Mouse (Mus musculus) myocyte (in vitro differentiated cells): ENCODE results near the gene Asmt. TPM values are rescaled to one million over a fixed set of nuclear protein-coding genes. Genes with fewer than 3 reads are reported as not detected.

ENCODE experiments used
- H3K27me3 ChIP-seq: one replicate; pipeline ENCODE4 v1.6.1; 2011; ENCODE audit not compliant: control insufficient read depth, insufficient read depth, insufficient read length
- H3K36me3 ChIP-seq: one replicate; pipeline ENCODE4 v1.6.1; 2011; ENCODE audit not compliant: control insufficient read depth, insufficient read depth
- H3K4me2 ChIP-seq: one replicate; pipeline ENCODE4 v1.6.1; 2011; ENCODE audit warnings: low read depth, control low read depth
- H3K4me3 ChIP-seq: one replicate; pipeline ENCODE4 v1.5.1; 2011; ENCODE audit warnings: mild to moderate bottlenecking, control low read depth, moderate library complexity
- H3K79me2 ChIP-seq: one replicate; pipeline ENCODE4 v1.6.1; 2011; ENCODE audit not compliant: control insufficient read depth, insufficient read depth
- H3ac ChIP-seq: one replicate; pipeline ENCODE4 v1.6.1; 2011; ENCODE audit not compliant: control insufficient read depth, insufficient read length
- CEBPB ChIP-seq: IDR thresholded peaks from 2 replicates; pipeline ENCODE4 v1.6.1; 2011; ENCODE audit warnings: mild to moderate bottlenecking, moderate library complexity; ENCODE audit not compliant: poor library complexity, insufficient read depth, severe bottlenecking
- E2F4 ChIP-seq: IDR thresholded peaks from one replicate; pipeline ENCODE4 v1.6.1; 2011; ENCODE audit warnings: mild to moderate bottlenecking, control low read depth, moderate library complexity; ENCODE audit not compliant: insufficient read depth
- MAX ChIP-seq: IDR thresholded peaks from one replicate; pipeline ENCODE4 v1.6.1; 2011; ENCODE audit warnings: low read depth, mild to moderate bottlenecking, control low read depth
- MYOD1 ChIP-seq, 3 experiments: IDR thresholded peaks; one replicate each; pipeline ENCODE4 v1.6.1; 2011; ENCODE audit warnings: control low read depth in 2 of 3, low read depth in 2 of 3, mild to moderate bottlenecking in 2 of 3, moderate library complexity in 1 of 3; ENCODE audit not compliant: insufficient read length in 2 of 3, control insufficient read depth in 1 of 3
- MYOG ChIP-seq, 3 experiments: IDR thresholded peaks; one replicate each; pipeline ENCODE4 v1.6.1; 2011; ENCODE audit warnings: control low read depth in 2 of 3, low read depth in 2 of 3, mild to moderate bottlenecking in 2 of 3; ENCODE audit not compliant: insufficient read length in 2 of 3, control insufficient read depth in 1 of 3, insufficient read depth in 1 of 3
- POLR2A ChIP-seq: IDR thresholded peaks from one replicate; pipeline ENCODE4 v1.6.1; 2011; ENCODE audit warnings: low read depth, mild to moderate bottlenecking, control low read depth, moderate library complexity; ENCODE audit not compliant: insufficient read length
- POLR2AphosphoS2 ChIP-seq: IDR thresholded peaks from one replicate; pipeline ENCODE4 v1.6.1; 2011; ENCODE audit warnings: low read depth, control low read depth; ENCODE audit not compliant: insufficient read length
- REST ChIP-seq: IDR thresholded peaks from one replicate; pipeline ENCODE4 v1.6.1; 2011; ENCODE audit warnings: mild to moderate bottlenecking, control low read depth, moderate library complexity; ENCODE audit not compliant: insufficient read depth, insufficient read length
- SRF ChIP-seq: IDR thresholded peaks from one replicate; pipeline ENCODE4 v1.6.1; 2011; ENCODE audit warnings: low read depth; ENCODE audit not compliant: control insufficient read depth, insufficient read length
- TCF12 ChIP-seq: IDR thresholded peaks from one replicate; pipeline ENCODE4 v1.6.1; 2011; ENCODE audit warnings: mild to moderate bottlenecking, control low read depth; ENCODE audit not compliant: poor library complexity, insufficient read depth, severe bottlenecking
- TCF3 ChIP-seq: IDR thresholded peaks from one replicate; pipeline ENCODE4 v1.6.1; 2011; ENCODE audit warnings: low read depth, control low read depth; ENCODE audit not compliant: insufficient read length
- USF1 ChIP-seq: IDR thresholded peaks from one replicate; pipeline ENCODE4 v1.6.1; 2011; ENCODE audit warnings: low read depth, mild to moderate bottlenecking, control low read depth, moderate library complexity
- polyA plus RNA-seq: library from polyadenylated mRNA; unstranded; fragments of >200 nt; fragmentation: generic; extraction: Trizol; gene quantifications from one replicate; pipeline ENCODE4 v1.2.1, GENCODE M21; 2012; ENCODE audit warnings: missing spikeins

Asmt gene
- polyA plus RNA-seq, 1 experiment, result 0.04 TPM

DNA sequence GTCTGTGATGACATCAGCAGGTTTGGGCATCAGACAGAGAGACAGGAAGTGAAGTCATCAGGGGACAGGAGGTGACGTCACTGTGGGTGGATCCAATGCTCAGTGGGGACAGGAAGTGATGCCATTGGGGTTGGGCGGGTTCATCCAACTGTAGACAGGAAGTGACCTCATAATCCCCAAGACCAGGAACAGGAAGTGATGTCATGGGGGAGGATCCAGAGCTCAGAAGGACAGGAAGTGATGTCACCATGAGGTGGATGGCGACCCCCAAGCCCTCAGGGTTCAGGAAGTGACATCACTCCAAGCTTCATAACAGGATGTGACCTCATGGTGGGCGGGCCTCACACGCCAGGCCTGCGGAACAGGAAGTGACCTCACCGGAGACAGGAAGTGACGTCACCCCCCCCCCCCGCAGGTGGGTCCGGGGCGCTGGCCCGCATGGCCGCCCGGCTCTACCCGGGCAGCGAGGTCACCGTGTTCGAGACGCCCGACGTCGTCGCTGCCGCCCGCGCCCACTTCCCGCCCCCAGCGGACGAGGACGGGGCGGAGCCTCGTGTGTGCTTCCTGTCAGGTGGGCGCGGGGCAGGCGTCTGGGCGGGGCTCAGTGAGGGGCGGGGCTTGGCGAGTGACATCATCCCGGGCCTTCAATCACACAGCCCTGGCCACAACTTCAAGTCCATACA, 3.6 kb downstream of the Asmt start:
- Histone ChIP-seq H3K79me2 (no peaks in the 10 kb centered on the region), H3ac (no peak overlapping the region), H3K4me3 (no peak overlapping the region), H3K27me3 (no peaks in the 10 kb centered on the region), H3K36me3 (no peaks in the 10 kb centered on the region), H3K4me2 (no peak overlapping the region)
- TF ChIP-seq REST (no peak), USF1 (no peak), MYOG (IDR thresholded peaks at IDR 0.05; ENCODE audit: control insufficient read depth in 1 of 3, insufficient read depth in 1 of 3, insufficient read length in 2 of 3, low read depth in 2 of 3) (no peak), SRF (no peak), E2F4 (no peak), POLR2A (no peak), TCF12 (no peak), TCF3 (no peak), POLR2AphosphoS2 (no peak), MYOD1 (IDR thresholded peaks at IDR 0.05; ENCODE audit: control insufficient read depth in 1 of 3, insufficient read length in 2 of 3, low read depth in 2 of 3) (no peak), CEBPB (no peak)

DNA sequence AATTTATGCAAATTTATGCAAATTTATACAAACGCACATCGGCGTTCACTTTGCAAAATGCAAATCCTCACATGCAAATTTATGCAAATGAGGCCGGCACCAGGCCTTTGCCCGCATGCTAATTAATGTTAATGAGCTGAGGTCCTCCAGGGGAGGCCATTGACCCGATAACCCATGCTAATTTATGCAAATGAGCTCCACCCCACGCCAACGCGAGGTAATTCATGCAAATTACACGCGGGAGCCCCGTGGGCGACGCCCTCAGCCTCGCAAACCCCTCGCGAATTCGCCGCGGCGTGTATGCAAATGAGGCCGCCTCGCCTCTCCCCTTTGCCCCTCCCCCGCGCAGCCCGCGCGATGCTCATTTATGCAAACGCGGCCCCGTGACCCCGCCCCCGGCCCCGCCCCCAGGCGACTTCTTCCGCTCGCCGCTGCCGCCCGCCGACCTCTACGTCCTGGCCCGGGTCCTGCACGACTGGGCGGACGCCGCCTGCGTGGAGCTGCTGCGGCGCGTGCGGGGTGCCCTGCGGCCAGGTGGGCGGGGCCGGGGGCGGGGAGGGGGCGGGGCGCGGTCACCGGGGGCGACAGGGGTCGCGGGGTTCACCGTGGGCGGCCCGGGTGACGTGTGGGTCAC, 4.3 kb downstream of the Asmt start:
- no peak overlapping the region for H3K4me2 ChIP-seq
- no peak overlapping the region for H3ac ChIP-seq
- no peak overlapping the region for H3K4me3 ChIP-seq
- H3K79me2 ChIP-seq, result no peaks in the 10 kb centered on the region
- H3K36me3 ChIP-seq, result no peaks in the 10 kb centered on the region
- TF ChIP-seq TCF3 (no peak), TCF12 (no peak), POLR2A (no peak), MYOG (IDR thresholded peaks at IDR 0.05; ENCODE audit: control insufficient read depth in 1 of 3, insufficient read depth in 1 of 3, insufficient read length in 2 of 3, low read depth in 2 of 3) (no peak), REST (no peak), USF1 (no peak), SRF (no peak), MAX (no peak)
- no peaks in the 10 kb centered on the region for H3K27me3 ChIP-seq

DNA sequence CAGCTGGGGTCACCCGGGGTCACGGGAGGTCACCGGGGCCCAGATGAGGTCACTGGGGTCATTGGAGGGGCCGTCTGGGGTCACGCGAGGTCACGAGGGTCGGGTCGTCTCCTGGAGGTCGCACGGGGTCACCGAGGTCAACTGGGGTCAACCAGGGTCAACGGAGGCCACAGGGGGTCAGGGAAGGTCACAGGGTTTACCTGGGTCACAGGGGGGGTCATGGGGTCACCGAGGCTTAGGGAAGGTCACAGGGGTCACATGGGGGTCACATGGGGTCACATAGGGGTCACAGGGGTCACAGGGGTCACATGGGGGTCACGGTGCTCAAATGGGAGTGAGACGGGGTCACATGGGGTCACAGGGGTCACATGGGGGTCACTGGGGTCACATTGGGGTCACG, 4.8 kb downstream of the Asmt start:
- no peak overlapping the region for H3K4me2 ChIP-seq
- H3ac ChIP-seq, result no peak overlapping the region
- no peak for TF ChIP-seq POLR2A
- TF ChIP-seq E2F4, result no peak
- TF ChIP-seq POLR2AphosphoS2, result no peak
- TF ChIP-seq SRF, result no peak
- TF ChIP-seq MYOG (IDR thresholded peaks at IDR 0.05; ENCODE audit: control insufficient read depth in 1 of 3, insufficient read depth in 1 of 3, insufficient read length in 2 of 3, low read depth in 2 of 3), result no peak
- TF ChIP-seq MYOD1 (IDR thresholded peaks at IDR 0.05; ENCODE audit: control insufficient read depth in 1 of 3, insufficient read length in 2 of 3, low read depth in 2 of 3), result no peak
- TF ChIP-seq CEBPB, result no peak
- TF ChIP-seq REST, result no peak
- TF ChIP-seq TCF12, result no peak
- TF ChIP-seq MAX, result no peak
- no peak for TF ChIP-seq TCF3
- TF ChIP-seq USF1, result no peak
- H3K27me3 ChIP-seq, result no peaks in the 10 kb centered on the region
- H3K36me3 ChIP-seq, result no peaks in the 10 kb centered on the region
- no peak overlapping the region for H3K4me3 ChIP-seq
- H3K79me2 ChIP-seq, result no peaks in the 10 kb centered on the region

DNA sequence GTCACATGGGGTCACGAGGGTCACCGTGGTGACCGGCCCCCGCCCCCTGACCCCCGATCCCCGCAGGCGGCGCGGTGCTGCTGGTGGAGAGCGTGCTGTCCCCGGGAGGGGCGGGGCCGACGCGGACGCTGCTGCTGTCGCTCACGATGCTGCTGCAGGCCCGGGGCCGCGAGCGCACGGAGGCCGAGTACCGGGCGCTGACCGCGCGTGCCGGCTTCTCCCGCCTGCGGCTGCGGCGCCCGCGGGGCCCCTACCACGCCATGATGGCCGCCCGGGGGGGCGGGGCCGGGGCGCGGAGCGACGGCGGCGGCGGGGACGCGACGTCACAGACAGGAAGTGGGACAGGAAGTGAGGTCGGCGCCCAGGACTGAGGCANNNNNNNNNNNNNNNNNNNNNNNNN, 5.2 kb downstream of the Asmt start:
- TF ChIP-seq USF1 (no peak), CEBPB (no peak), POLR2A (no peak), REST (no peak), MAX (no peak), POLR2AphosphoS2 (no peak), MYOG (IDR thresholded peaks at IDR 0.05; ENCODE audit: control insufficient read depth in 1 of 3, insufficient read depth in 1 of 3, insufficient read length in 2 of 3, low read depth in 2 of 3) (no peak), TCF12 (no peak), E2F4 (no peak), SRF (no peak), MYOD1 (IDR thresholded peaks at IDR 0.05; ENCODE audit: control insufficient read depth in 1 of 3, insufficient read length in 2 of 3, low read depth in 2 of 3) (no peak), TCF3 (no peak)
- no peak overlapping the region for H3K4me2 ChIP-seq
- H3ac ChIP-seq, result no peak overlapping the region
- no peaks in the 10 kb centered on the region for H3K27me3 ChIP-seq
- H3K4me3 ChIP-seq, result no peak overlapping the region
- H3K36me3 ChIP-seq, result no peaks in the 10 kb centered on the region
- no peaks in the 10 kb centered on the region for H3K79me2 ChIP-seq
